Mouse (Mus musculus) limb, embryonic 15.5 days (tissue): Measurements from ENCODE around the gene Bcar1. TPM values are rescaled to one million over a fixed set of nuclear protein-coding genes. Genes with fewer than 3 reads are reported as not detected.

Experiments used
- ATAC-seq: fragments of 200-750 bp; cut with Nextera tagmentation; 2 replicates; pipeline ENCODE4 v1.8.0; 2017; ENCODE audit warnings: low read depth, moderate TSS enrichment; ENCODE audit not compliant: insufficient number of reproducible peaks, low FRiP score, low TSS enrichment
- H3K27ac ChIP-seq: fragments of 300-500 bp; sonication (generic); 2 replicates; pipeline ENCODE4 v1.5.1; 2015; ENCODE audit warnings: moderate library complexity, mild to moderate bottlenecking, inconsistent platforms
- H3K27me3 ChIP-seq: fragments of 300-500 bp; sonication (generic); 2 replicates; pipeline ENCODE4 v1.6.1; 2015; ENCODE audit warnings: inconsistent platforms
- H3K36me3 ChIP-seq: fragments of 300-500 bp; sonication (generic); 2 replicates; pipeline ENCODE4 v1.6.1; 2015; ENCODE audit warnings: inconsistent platforms
- H3K4me1 ChIP-seq: fragments of 300-500 bp; sonication (generic); 2 replicates; pipeline ENCODE4 v1.6.1; 2015; ENCODE audit warnings: inconsistent platforms
- H3K4me2 ChIP-seq: fragments of 300-500 bp; sonication (generic); 2 replicates; pipeline ENCODE4 v1.6.1; 2015; ENCODE audit warnings: mild to moderate bottlenecking, inconsistent platforms
- H3K4me3 ChIP-seq: fragments of 300-500 bp; sonication (generic); 2 replicates; pipeline ENCODE4 v1.5.1; 2015; ENCODE audit warnings: mild to moderate bottlenecking, inconsistent platforms
- H3K9ac ChIP-seq: fragments of 300-500 bp; sonication (generic); 2 replicates; pipeline ENCODE4 v1.6.1; 2015; ENCODE audit warnings: inconsistent platforms
- H3K9me3 ChIP-seq: fragments of 300-500 bp; sonication (generic); 2 replicates; pipeline ENCODE4 v1.6.1; 2016; ENCODE audit warnings: inconsistent platforms
- WGBS: fragments of 180-500 bp; shearing (Covaris S2); methylation state at CpG from one replicate; pipeline ENCODE4 v1.1.7; 2015; 5-methylcytosine and 5-hydroxymethylcytosine counted together
- polyA plus RNA-seq: library from polyadenylated mRNA; unstranded; fragments of >200 nt; fragmentation: Nextera tagmentation; extraction: Ambion mirVana; gene quantifications from 2 replicates; pipeline ENCODE4 v1.2.1, GENCODE M21; 2015

The Bcar1 gene
- polyA plus RNA-seq, 1 experiment from 2014 or later = 35.4 TPM

DNA sequence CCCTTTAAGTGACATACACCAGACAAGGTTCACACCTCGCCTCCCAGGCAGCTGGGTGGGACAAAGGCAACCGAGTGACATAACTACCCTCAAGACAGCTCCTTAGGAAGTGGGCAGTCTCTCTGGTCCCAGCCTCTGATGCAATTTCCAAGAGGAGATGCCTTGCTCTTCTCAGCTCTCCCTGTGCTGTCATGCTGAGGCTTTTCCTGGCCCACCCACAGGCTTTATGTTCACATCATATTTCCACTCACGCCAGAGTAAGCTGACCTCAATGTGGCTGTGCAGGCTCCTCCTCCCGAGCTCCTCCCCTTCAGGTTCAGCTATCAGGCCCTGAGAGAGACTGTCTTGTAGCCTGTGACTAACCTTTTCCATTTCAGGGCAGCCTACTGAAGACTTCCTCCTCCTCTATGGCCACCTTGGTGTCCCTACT, 23.5 kb downstream of the Bcar1 start:
- H3K27me3 ChIP-seq = no peaks in the 10 kb centered on the region
- H3K27ac ChIP-seq = no peak overlapping the region
- no peaks in the 10 kb centered on the region for H3K9me3 ChIP-seq
- H3K4me2 ChIP-seq = no peak overlapping the region
- H3K9ac ChIP-seq = no peak overlapping the region
- H3K4me3 ChIP-seq = no peak overlapping the region
- H3K36me3 ChIP-seq = peaks cover 33% of the 10 kb centered on the region
- ATAC-seq = no peak
- 46% methylated on average over 4 of the region's 4 CpGs for WGBS
- H3K4me1 ChIP-seq = peaks cover 38% of the 10 kb centered on the region

DNA sequence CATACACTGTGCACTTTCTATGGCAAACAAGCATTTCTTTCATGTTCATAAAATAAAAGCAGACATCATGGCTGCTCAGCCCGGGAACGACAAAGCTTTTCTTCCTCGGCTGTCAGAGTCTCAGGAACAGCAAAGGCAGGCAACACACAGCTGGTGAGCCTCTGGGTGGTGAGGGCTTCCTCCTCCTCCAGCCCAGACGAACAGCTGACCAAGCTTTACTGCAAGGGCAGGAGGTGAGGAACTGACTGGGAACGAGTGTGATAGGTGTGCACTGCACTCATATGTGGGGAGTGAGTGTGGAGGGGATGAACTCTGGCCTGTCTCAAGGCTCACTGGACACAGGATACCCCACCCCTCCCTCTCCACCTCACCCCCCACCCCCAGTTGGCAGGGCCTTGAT, 24.7 kb downstream of the Bcar1 start:
- Histone ChIP-seq H3K36me3 (peaks cover 45% of the 10 kb centered on the region), H3K9ac (no peak overlapping the region), H3K27me3 (no peaks in the 10 kb centered on the region), H3K9me3 (no peaks in the 10 kb centered on the region), H3K4me3 (no peak overlapping the region), H3K27ac (no peak overlapping the region), H3K4me2 (no peak overlapping the region), H3K4me1 (peaks cover 34% of the 10 kb centered on the region)
- 60% methylated on average over 5 of the region's 5 CpGs for WGBS
- no peak for ATAC-seq

DNA sequence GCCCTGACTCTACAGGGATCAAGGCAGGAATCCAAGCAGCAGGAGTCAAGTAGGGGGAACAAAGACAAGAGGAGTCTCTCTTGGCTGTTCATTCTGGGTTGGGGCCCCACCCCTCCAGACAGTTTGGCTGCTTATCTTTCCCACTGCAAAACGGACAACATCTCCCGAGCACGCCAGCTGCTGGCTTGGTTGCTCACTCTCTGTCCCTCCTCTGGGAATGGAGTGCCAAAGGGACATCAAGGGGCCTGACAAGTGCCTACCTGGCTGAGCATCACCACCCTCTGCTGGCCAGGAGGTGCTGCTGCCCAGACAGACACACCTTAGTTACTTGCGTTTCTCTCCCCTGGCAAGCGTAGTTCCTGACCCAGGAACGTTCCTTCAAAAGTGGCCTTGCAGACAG, 25.7 kb downstream of the Bcar1 start:
- H3K4me3 ChIP-seq = no peak overlapping the region
- peaks cover 55% of the 10 kb centered on the region for H3K36me3 ChIP-seq
- WGBS = 65% methylated on average over 6 of the region's 6 CpGs
- H3K9ac ChIP-seq = no peak overlapping the region
- peaks cover 34% of the 10 kb centered on the region for H3K4me1 ChIP-seq
- H3K9me3 ChIP-seq = no peaks in the 10 kb centered on the region
- no peaks in the 10 kb centered on the region for H3K27me3 ChIP-seq
- no peak overlapping the region for H3K4me2 ChIP-seq
- ATAC-seq = no peak
- H3K27ac ChIP-seq = peak overlapping the region; percentile 95

DNA sequence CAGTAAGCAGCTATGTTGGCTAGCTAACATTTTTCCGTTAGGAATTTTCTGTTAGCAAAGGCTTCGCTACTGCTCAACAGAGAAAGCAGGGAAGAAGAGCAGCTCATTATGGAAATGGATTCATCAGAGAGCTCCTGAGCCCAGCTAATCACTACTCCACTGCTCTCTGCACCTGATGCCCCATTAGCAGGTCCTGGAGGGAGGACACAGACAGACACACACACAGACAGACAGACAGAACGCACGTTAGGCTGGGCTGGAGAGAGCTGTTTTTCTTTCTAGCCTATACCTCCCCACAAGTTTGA, 26.2 kb downstream of the Bcar1 start:
- Histone ChIP-seq H3K4me1 (peaks cover 34% of the 10 kb centered on the region), H3K36me3 (peaks cover 60% of the 10 kb centered on the region), H3K9ac (no peak overlapping the region), H3K4me3 (no peak overlapping the region), H3K4me2 (peak overlapping the region; percentile 26; the same call in 1 of the 2 replicates), H3K9me3 (no peaks in the 10 kb centered on the region), H3K27me3 (no peaks in the 10 kb centered on the region), H3K27ac (peak overlapping the region; percentile 95)
- WGBS = 73% methylated on average over 4 of the region's 4 CpGs
- ATAC-seq = no peak

DNA sequence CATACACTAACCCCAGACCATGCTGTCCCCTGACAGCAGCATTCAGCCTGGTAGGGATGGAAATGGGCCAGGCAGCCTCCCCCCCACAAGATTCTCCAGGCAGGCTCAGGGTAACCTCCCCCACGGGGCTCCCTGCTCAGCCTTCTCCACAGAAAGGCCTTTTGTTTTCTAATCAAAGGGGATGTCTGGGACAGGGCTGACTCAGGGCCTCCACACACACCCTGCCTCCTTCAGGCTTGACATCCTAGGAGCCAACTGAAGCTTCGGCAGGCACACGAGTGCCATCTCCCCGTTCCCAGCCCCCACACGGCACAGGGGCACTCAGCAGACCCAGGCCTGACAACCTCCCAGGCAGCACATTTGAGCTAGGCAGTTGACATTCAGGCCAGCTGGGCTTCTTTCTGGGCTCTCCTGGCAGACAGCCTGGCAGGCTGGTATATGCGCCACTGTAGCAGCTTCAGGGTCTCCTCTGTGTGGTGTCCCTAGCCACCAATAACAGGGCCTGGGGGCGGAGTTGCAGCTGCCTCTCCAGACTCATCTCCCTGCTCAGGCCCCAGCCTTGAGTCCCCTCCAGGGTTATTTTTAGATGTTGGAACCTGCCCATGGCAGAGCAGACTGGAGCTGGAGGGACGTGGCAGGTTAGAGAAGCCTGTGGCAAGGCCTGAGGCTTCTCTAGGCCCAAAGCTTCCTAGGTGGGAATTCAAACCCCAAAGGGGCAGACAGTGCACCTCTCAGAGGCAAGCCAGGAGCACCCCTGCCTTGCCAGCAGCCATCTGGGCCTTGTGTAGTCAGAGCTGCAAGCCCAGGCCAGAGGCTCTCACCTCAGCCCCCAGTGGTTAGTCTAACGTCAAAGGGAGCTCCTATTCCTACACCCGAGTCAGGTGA, 26.8 kb downstream of the Bcar1 start:
- 46% methylated on average over 10 of the region's 10 CpGs for WGBS
- ATAC-seq = peak; percentile 80
- Histone ChIP-seq H3K4me3 (no peak overlapping the region), H3K27me3 (no peaks in the 10 kb centered on the region), H3K4me2 (peak overlapping the region; percentile 26; the same call in 1 of the 2 replicates), H3K36me3 (peaks cover 65% of the 10 kb centered on the region), H3K27ac (peak overlapping the region; percentile 95), H3K4me1 (peaks cover 34% of the 10 kb centered on the region), H3K9ac (no peak overlapping the region), H3K9me3 (no peaks in the 10 kb centered on the region)

DNA sequence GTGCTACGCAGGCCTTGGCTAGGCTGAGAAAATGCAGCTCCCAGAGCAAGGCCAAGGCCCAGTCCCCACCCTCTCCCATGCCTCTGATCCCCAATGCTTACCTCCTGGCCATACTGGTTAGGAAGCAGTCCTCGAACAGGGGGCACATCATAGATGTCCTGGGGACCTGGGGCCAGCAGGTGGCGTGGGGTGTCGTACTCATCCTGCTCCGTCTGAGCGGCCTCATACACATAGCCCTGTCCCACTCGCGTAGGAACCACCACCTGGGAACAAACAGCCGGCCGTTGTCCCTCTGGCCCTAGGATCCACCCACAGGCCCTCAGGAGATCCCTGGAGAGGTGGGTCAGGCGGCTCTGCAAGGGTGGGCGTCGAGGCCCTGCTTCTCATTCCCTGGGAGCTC, 28.1 kb downstream of the Bcar1 start:
- Histone ChIP-seq H3K27ac (0 out of 2 replicates have a peak overlapping the region, but pooled peaks have one; percentile 35), H3K9ac (no peak overlapping the region), H3K36me3 (peaks cover 70% of the 10 kb centered on the region), H3K4me2 (no peak overlapping the region), H3K27me3 (no peaks in the 10 kb centered on the region), H3K4me1 (peaks cover 31% of the 10 kb centered on the region), H3K4me3 (no peak overlapping the region), H3K9me3 (no peaks in the 10 kb centered on the region)
- 84% methylated on average over 13 of the region's 13 CpGs for whole genome bisulfite sequencing
- no peak for ATAC-seq

DNA sequence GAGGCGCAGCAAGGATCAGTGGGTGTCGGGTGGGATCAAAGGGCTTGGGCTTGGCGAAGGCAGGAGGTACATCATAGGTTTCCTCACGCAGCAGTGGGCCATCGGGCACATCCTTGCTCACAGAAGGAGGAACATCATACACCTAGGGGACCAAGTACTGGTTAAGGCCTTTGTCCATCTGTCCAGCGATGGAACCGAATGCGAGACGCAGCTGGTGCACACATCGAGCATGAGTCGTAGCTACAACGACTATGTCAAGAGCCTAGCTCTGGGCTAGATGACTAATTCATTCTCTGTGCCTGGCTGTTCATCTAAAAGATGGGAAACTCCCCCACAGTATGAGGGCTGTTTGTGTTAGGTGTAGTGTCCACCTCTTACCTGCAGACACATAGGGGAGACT, 29.3 kb downstream of the Bcar1 start:
- WGBS = 92% methylated on average over 12 of the region's 12 CpGs
- Histone ChIP-seq H3K27me3 (no peaks in the 10 kb centered on the region), H3K36me3 (peaks cover 67% of the 10 kb centered on the region), H3K9me3 (no peaks in the 10 kb centered on the region), H3K27ac (no peak overlapping the region), H3K4me3 (no peak overlapping the region), H3K4me1 (peaks cover 29% of the 10 kb centered on the region), H3K4me2 (no peak overlapping the region), H3K9ac (no peak overlapping the region)
- ATAC-seq = no peak

DNA sequence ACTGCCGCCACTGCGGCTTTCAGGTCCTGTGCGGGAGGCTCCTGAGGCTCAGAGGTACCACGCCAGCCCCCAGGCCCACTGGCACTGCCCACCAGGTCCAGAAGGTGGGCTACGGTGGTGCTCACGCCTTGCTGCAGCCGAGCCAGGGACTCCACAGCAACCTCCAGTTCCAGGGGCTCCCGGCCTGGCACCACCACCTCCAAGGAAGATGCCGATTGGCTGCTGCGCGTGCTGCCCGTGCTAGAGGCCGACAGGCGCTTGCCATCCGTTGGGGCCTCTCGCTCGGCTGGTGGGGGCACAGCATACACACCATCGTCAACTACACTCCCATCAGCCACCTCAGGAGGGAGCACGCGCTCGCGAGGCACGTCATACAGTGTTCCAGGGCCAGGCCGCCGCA, 29.8 kb downstream of the Bcar1 start:
- WGBS = 93% methylated on average over 25 of the region's 25 CpGs
- no peak for ATAC-seq

DNA sequence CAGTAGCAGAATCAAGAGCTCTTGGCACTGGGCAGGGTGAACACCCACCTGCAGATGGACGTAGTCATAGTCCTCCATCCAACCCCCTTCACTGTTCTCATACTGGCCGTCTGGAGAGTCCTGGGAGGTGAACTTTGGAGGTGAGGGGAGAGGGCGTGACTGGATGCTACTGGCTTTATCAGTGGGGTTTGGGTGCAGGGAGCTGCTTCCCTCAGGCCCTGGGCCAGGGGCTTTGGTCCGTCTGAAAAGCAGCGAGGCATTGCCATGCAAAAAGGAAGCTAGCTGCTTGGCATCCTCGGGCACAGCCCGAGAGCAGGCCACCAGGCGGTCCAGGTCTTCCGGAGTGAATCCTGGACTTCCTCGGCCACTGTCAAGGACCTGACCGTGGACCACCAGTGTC, 30.3 kb downstream of the Bcar1 start:
- WGBS = 88% methylated on average over 11 of the region's 11 CpGs
- Histone ChIP-seq H3K4me2 (no peak overlapping the region), H3K27me3 (no peaks in the 10 kb centered on the region), H3K4me1 (peaks cover 27% of the 10 kb centered on the region), H3K9ac (no peak overlapping the region), H3K36me3 (peaks cover 67% of the 10 kb centered on the region), H3K27ac (no peak overlapping the region), H3K9me3 (no peaks in the 10 kb centered on the region), H3K4me3 (no peak overlapping the region)
- no peak for ATAC-seq

More for the DNA sequence above, 29.8 kb downstream of the Bcar1 start:
- no peak overlapping the region for H3K4me2 ChIP-seq
- peaks cover 66% of the 10 kb centered on the region for H3K36me3 ChIP-seq
- H3K27ac ChIP-seq = no peak overlapping the region
- H3K27me3 ChIP-seq = no peaks in the 10 kb centered on the region
- peaks cover 26% of the 10 kb centered on the region for H3K4me1 ChIP-seq
- no peak overlapping the region for H3K4me3 ChIP-seq
- H3K9me3 ChIP-seq = no peaks in the 10 kb centered on the region
- H3K9ac ChIP-seq = no peak overlapping the region

DNA sequence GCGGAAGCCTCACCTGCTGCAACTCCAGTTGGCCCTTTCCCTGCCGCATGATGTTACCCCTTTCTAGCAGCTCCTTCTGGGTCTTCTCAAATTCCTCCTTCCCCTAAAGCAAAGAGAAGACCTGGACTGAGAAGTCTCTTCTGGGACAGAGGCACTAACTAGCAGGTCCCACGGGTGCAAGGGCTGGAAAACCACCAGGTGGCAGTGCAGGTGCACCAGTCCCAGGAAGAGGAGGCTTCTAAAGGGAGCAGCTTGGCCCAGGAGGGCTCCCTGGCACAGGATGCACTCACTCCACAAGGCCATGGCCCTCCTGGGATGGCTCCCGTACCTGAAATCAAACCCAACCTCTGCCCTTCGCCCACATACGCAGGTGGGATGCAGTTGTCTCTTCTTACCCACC, 31.0 kb downstream of the Bcar1 start:
- H3K4me1 ChIP-seq = peaks cover 20% of the 10 kb centered on the region
- no peak overlapping the region for H3K27ac ChIP-seq
- no peaks in the 10 kb centered on the region for H3K9me3 ChIP-seq
- peaks cover 72% of the 10 kb centered on the region for H3K36me3 ChIP-seq
- H3K27me3 ChIP-seq = no peaks in the 10 kb centered on the region
- no peak overlapping the region for H3K9ac ChIP-seq
- no peak overlapping the region for H3K4me3 ChIP-seq
- WGBS = 64% methylated on average over 6 of the region's 6 CpGs
- H3K4me2 ChIP-seq = no peak overlapping the region
- ATAC-seq = no peak

DNA sequence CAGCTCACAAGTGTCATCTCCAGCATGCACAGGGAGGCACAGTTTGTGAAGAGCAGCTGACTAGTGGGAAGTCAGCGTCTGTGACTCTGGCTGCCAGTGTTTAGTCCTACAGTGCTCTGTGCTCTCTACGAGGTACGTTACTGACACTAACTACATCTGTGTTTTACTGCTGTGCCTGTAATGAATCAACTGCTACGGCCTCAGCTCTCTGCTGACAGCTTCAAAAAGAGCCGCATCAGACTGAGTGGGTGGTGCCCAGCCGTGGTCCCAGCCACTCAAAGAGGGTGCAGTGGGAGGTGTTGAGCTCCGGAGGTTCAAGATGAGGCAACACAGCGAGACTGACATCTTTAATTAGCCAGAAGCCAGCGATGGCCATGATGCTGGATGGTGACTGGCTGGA, 31.5 kb downstream of the Bcar1 start:
- no peak for ATAC-seq
- H3K4me2 ChIP-seq = no peak overlapping the region
- peaks cover 15% of the 10 kb centered on the region for H3K4me1 ChIP-seq
- no peaks in the 10 kb centered on the region for H3K9me3 ChIP-seq
- 44% methylated on average over 9 of the region's 9 CpGs for WGBS
- no peaks in the 10 kb centered on the region for H3K27me3 ChIP-seq
- peaks cover 72% of the 10 kb centered on the region for H3K36me3 ChIP-seq
- H3K9ac ChIP-seq = no peak overlapping the region
- no peak overlapping the region for H3K27ac ChIP-seq
- H3K4me3 ChIP-seq = no peak overlapping the region

DNA sequence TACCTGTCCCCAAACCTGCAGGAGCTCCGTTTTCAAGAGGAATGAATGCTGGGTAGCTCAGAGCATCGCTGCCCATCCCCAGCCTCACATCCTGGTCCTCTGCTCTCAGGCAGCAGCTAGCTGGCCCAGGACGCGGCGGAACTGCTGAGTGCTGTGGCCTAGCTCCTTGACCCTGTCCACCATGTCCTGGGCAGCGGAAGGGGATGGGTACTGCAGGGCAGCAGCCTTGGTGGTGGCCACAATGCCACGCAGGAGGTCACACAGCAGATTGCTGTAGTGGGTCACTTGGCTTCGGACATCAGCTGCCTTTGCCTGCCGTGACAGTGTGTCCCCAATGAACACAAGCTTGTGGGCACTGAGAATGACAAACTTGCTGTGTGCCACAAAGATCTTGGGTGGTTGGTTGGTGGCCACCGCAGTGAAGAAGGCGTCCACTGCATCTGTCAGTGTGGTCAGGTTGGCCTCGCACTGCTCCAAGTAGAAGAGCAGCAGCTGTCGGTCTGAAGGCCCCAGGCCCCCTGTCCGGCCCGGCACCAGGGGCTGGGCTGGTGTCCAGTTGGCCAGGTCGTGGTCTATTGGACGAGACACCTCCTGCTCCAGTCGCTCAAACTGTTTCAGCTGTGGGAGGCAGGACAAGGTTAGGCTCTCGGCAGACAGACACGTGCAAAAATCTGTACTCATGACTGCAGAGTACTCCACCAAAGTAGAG, 32.7 kb downstream of the Bcar1 start:
- Histone ChIP-seq H3K4me1 (peaks cover 3% of the 10 kb centered on the region), H3K4me2 (no peak overlapping the region), H3K9me3 (no peaks in the 10 kb centered on the region), H3K27me3 (no peaks in the 10 kb centered on the region), H3K36me3 (peaks cover 72% of the 10 kb centered on the region), H3K27ac (no peak overlapping the region), H3K4me3 (no peak overlapping the region), H3K9ac (no peak overlapping the region)
- 92% methylated on average over 20 of the region's 20 CpGs for WGBS
- no peak for ATAC-seq
